Mouse (Mus musculus) erythroblast, embryonic 14.5 days (primary cell): ENCODE measurements at regions not wholly inside any gene's neighbourhood (a gene's known extent, or its start where the extent isn't known, plus 50 kb on each side); places are given as distances from the start of the nearest gene placed in this dataset.

Experiments used
- GATA1 ChIP-seq: IDR thresholded peaks from 2 replicates; pipeline ENCODE4 v1.6.1; 2012; ENCODE audit warnings: low read length, inconsistent platforms, mixed read lengths
- TAL1 ChIP-seq: IDR thresholded peaks from 3 replicates; pipeline ENCODE4 v1.6.1; 2012; ENCODE audit warnings: low read length, inconsistent platforms, mixed read lengths

DNA sequence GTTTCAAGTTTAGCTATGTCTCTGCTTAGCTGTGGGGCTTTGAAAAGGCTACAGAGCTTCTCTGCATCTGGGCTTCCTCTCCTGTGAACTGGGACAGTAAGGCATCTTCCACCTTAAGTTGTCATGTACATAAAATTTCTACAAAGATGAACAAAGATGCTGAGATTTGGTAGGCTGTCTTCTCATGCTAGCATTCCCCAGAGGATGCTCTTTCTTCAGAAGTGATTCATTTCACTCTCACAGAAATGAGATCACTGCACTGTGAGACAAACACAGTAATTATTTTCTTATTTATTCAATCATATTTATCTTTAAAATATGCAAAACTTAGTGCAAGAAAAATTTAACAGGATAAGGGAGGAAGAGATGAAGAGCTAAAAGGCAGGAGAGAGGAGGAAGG, 261.5 kb downstream of the Lpin1 start:
- TF ChIP-seq GATA1 (no peak), TAL1 (no peak)
